Mouse (Mus musculus) embryonic facial prominence, embryonic 10.5 days (tissue): ENCODE measurements around the gene Cdc20. TPM values are rescaled to one million over a fixed set of nuclear protein-coding genes. Genes with fewer than 3 reads are reported as not detected.

Source experiments
- DNase-seq: peaks from one replicate; pipeline ENCODE4 v3.0.0-alpha.2; 2017; ENCODE audit warnings: low spot score
- H3K27ac ChIP-seq: fragments of 300-500 bp; sonication (generic); replicated peaks from 2 replicates; pipeline ENCODE4 v1.5.1; 2016; ENCODE audit warnings: mild to moderate bottlenecking
- H3K27me3 ChIP-seq: fragments of 300-500 bp; sonication (generic); replicated peaks from 2 replicates; pipeline ENCODE4 v1.6.1; 2016; ENCODE audit warnings: low read depth, mild to moderate bottlenecking; ENCODE audit not compliant: poor library complexity, severe bottlenecking
- H3K36me3 ChIP-seq: fragments of 300-500 bp; sonication (generic); replicated peaks from 2 replicates; pipeline ENCODE4 v1.6.1; 2016; ENCODE audit warnings: mild to moderate bottlenecking, moderate library complexity
- H3K4me1 ChIP-seq: fragments of 300-500 bp; sonication (generic); 2 replicates; pipeline ENCODE4 v1.6.1; 2016
- H3K4me3 ChIP-seq: fragments of 300-500 bp; sonication (generic); 2 replicates; pipeline ENCODE4 v1.5.1; 2016; ENCODE audit warnings: mild to moderate bottlenecking, moderate library complexity
- H3K9me3 ChIP-seq: fragments of 300-500 bp; sonication (generic); 2 replicates; pipeline ENCODE4 v1.6.1; 2016; ENCODE audit warnings: mild to moderate bottlenecking
- WGBS: fragments of 180-500 bp; shearing (Covaris S2); methylation state at CpG from one replicate; pipeline ENCODE4 v1.1.7; 2016; 5-methylcytosine and 5-hydroxymethylcytosine counted together
- polyA plus RNA-seq: library from polyadenylated mRNA; unstranded; fragments of >200 nt; fragmentation: Nextera tagmentation; extraction: Ambion mirVana; gene quantifications from 2 replicates; pipeline ENCODE4 v1.2.1, GENCODE M21; 2016

Cdc20 gene
- polyA plus RNA-seq, 1 experiment from 2014 or later = 402 TPM

DNA sequence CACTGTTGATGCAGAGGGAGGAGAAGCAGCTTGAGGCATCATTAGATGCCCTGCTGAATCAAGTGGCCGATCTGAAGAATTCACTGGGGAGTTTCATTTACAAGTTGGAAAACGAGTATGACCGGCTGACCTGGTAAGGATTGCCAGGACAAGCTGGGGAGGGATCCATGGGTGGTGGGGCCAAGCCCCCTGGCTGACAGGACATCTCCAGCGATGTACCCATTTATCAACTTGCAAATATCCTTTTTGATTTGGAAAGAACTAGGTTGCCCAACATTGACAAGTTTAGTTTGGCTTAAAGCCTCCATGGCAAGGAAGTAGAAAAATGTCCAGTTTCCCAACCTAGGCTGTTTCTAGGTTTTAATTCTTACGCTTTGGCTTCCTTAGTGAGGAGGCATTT, 26.3 kb downstream of the Cdc20 start:
- no peak for DNase-seq
- H3K4me3 ChIP-seq = no peak overlapping the region
- H3K9me3 ChIP-seq = no peaks in the 10 kb centered on the region
- no peaks in the 10 kb centered on the region for H3K27me3 ChIP-seq
- H3K4me1 ChIP-seq = peaks cover 20% of the 10 kb centered on the region
- H3K27ac ChIP-seq = no peak overlapping the region
- WGBS = 88% methylated on average over 5 of the region's 5 CpGs
- H3K36me3 ChIP-seq = peaks cover 52% of the 10 kb centered on the region

DNA sequence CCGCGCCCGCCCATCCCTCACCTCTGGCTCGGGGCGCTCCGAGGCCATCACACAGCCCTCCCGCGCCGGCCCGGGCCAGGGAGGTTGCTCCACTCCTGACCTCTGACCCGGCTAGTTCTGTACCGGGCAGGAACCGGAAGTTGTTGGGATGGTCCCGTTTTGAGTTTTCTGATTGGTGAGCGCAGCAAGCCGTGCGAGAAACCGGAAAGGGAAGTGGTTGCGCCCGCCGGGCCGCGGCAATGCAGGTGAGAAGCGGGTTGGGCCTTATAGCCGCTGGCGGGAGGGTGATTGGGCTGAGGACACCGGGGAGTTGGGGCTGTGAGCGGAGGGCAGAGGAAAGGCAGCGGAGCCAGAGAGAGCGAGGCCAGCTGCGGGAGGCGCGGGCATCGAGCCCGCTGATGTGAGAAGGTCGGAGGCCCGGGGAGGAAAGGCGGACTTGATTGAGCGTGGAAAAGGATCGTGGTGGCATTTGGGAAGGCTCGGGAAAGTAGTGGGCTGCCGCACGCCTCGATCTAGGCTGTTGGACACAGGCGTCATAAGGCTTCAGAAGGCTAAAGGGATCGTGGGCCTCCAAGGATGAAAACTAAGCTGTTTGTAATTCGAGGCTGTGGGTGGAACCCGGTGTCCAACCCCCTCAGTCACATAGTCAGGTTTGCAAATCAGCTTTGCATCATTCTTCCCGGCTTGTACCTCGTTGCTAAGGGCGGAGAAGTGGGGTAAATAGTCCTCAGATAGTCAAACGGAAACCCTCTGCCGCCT, 27.8 kb downstream of the Cdc20 start, which contains the start of the genes Szt2 and Med8:
Szt2 (minus strand) TSS at position 132 of the 759 bp plus-strand sequence.
Med8 (plus strand) TSS at position 196 of the 759 bp plus-strand sequence.
- Histone ChIP-seq H3K9me3 (no peaks in the 10 kb centered on the region), H3K27me3 (no peaks in the 10 kb centered on the region), H3K4me1 (peaks cover 20% of the 10 kb centered on the region), H3K36me3 (peaks cover 51% of the 10 kb centered on the region), H3K27ac (peak within 1 kb of the TSS; percentile 88), H3K4me3 (peak within 1 kb of the TSS; percentile 99)
- DNase-seq = peak; percentile 93
- under 1% methylated on average over 53 of the region's 53 CpGs for WGBS

DNA sequence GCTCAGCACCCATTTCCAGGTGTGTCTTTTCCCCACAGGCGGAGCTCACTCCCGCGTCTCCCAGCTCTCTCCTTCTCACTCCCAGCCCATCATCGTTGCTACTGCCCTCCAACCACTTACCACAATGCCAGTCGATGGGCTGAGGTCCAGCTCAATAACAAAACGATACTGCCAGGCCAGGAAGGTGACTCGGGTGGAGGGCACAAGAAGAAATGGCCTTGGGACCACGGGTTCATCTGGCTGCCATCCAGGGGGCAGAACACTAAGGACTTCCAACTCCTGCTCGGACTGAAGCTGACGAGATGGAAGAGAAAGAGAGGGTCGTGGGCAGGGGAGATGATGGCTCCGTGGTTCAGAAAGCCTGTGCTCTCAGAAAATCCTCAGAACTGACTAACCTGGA, 34.5 kb downstream of the Cdc20 start:
- H3K36me3 ChIP-seq = peaks cover 75% of the 10 kb centered on the region

DNA sequence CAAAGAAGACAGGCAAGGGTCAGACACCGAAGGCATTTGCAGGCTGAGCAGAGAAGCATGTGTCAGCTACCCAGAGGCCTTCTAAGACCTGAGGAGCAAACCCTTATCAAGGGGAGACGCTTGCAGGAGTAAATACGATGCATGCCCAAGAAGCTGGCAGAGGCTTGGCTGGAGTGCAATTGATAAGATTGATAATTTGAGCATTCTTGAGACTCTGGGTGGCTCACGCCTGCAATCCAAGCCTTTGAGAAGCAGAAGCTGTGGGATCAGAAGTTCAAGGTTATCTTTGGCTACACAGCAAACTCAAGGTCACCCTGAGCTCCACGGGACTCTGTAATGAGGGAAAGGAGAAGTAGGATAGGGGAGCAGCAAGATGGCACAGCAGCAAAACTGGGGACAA, 35.2 kb downstream of the Cdc20 start:
- Histone ChIP-seq H3K27ac (no peak overlapping the region), H3K36me3 (peaks cover 83% of the 10 kb centered on the region), H3K4me1 (no peaks in the 10 kb centered on the region), H3K9me3 (no peaks in the 10 kb centered on the region), H3K4me3 (no peak overlapping the region), H3K27me3 (no peaks in the 10 kb centered on the region)
- 98% methylated on average over 5 of the region's 5 CpGs for WGBS
- no peak for DNase-seq

More for the DNA sequence above, 34.5 kb downstream of the Cdc20 start:
- Histone ChIP-seq H3K4me3 (no peak overlapping the region), H3K9me3 (no peaks in the 10 kb centered on the region), H3K4me1 (no peaks in the 10 kb centered on the region), H3K27me3 (no peaks in the 10 kb centered on the region), H3K27ac (no peak overlapping the region)
- no peak for DNase-seq
- 91% methylated on average over 12 of the region's 12 CpGs for WGBS

DNA sequence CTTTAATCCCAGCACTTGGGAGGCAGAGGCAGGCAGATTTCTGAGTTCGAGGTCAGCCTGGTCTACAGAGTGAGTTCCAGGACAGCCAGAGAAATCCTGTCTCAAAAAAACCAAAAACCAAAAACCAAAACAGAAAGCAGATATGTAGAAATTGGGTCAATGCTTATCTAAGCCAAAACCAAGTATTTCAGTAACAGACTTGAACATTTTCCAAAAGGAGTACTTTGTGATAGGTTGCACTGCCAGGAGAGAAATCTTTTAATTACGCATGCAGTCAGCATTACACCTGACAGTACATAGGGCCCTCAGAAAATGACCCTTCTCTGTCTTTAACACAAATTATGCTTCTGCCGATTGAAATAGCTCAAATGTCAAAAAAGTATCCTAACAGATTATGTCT, 35.7 kb downstream of the Cdc20 start:
- Histone ChIP-seq H3K36me3 (peaks cover 88% of the 10 kb centered on the region), H3K4me1 (no peaks in the 10 kb centered on the region)
- DNase-seq = no peak

DNA sequence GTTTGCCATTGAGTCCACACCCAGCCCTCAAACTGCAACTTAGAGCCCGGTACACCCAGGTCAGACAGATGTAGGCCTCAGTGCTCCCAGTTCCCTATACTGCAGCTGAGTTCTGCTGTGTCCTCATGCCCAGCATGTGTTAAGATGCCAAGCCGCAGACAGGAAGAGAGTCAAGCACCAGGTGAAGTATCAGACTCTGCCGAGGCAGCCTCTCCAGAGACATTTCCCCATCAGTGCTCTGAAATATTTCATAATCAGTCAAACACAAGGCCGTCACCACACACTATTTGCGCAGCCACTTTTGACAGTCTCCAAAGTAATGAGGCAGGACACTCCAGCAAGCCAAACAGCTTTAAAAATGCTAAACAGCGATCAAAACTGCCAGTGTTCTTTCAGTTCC, 38.8 kb downstream of the Cdc20 start:
- H3K27me3 ChIP-seq = no peaks in the 10 kb centered on the region
- DNase-seq = no peak
- H3K27ac ChIP-seq = no peak overlapping the region
- H3K9me3 ChIP-seq = no peaks in the 10 kb centered on the region
- H3K4me3 ChIP-seq = no peak overlapping the region
- H3K36me3 ChIP-seq = peaks cover 98% of the 10 kb centered on the region
- WGBS = 95% methylated on average over 6 of the region's 6 CpGs
- no peaks in the 10 kb centered on the region for H3K4me1 ChIP-seq

More for the DNA sequence above, 35.7 kb downstream of the Cdc20 start:
- 90% methylated on average over 3 of the region's 3 CpGs for WGBS
- Histone ChIP-seq H3K27ac (no peak overlapping the region), H3K4me3 (no peak overlapping the region), H3K27me3 (no peaks in the 10 kb centered on the region), H3K9me3 (no peaks in the 10 kb centered on the region)

DNA sequence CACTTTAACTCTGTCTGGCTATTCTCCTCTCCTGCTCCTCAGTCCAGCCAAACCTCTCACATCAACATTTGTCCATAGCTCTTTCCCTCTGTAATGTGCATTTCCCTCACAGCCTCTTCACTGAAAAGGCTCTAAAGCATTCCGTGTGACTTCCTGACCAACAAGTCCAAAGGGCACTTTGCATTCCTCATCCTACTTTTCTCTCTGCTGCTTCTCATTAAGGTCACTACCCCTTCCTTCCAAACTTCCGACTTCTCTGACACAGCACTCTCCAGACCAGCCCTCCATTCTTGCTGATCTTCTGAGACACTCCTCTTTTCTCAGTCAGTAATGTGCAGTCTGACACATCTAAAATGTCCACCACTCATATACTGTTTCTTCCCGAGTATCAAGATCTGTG, 40.7 kb downstream of the Cdc20 start:
- H3K4me1 ChIP-seq = no peaks in the 10 kb centered on the region
- DNase-seq = no peak
- no peaks in the 10 kb centered on the region for H3K27me3 ChIP-seq
- H3K27ac ChIP-seq = no peak overlapping the region
- no peak overlapping the region for H3K4me3 ChIP-seq
- H3K36me3 ChIP-seq = peaks cover 98% of the 10 kb centered on the region
- 73% methylated on average over 3 of the region's 3 CpGs for WGBS
- H3K9me3 ChIP-seq = no peaks in the 10 kb centered on the region

DNA sequence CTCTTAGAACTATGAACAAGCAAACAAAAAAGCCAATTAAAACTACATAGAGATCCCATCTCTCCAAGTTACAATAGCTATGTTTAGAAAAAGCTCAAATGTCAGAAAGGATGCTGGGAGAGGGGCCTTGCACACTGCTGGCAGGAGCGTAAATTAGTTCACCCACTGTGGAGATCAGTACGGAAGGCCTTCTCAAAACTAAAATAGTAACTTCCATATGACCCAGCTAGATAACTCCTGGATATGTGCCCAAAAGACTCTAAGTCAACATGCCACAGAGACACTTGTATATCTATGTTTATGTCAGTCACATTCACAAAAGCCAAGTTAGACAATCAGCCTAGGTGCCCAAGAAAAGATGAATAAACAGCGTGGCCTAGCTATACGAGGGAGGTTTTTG, 41.9 kb downstream of the Cdc20 start:
- no peaks in the 10 kb centered on the region for H3K4me1 ChIP-seq
- no peak overlapping the region for H3K4me3 ChIP-seq
- H3K27me3 ChIP-seq = no peaks in the 10 kb centered on the region
- H3K36me3 ChIP-seq = peaks cover 99% of the 10 kb centered on the region
- 91% methylated on average over 4 of the region's 4 CpGs for WGBS
- no peaks in the 10 kb centered on the region for H3K9me3 ChIP-seq
- H3K27ac ChIP-seq = no peak overlapping the region
- no peak for DNase-seq

DNA sequence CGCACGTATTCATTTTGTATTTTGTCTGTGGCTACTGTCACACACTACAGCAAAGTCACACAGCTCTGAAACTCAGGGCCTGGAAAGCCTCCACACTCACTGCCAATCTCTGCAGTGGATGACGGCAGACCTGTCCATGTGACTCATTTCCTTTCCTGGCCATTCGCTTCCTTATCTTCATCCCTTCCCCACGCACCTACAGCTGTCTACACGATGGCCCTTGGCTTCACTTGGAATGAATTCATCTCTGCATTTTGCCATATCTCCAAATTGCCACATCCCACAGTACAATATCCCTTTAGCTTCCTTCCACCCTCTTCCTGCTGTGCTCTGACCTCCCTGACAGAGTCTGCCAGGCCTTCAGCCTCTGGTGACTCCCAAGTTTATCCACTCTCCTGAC, 42.6 kb downstream of the Cdc20 start:
- 95% methylated on average over 6 of the region's 6 CpGs for WGBS
- Histone ChIP-seq H3K36me3 (peaks cover 99% of the 10 kb centered on the region), H3K4me1 (no peaks in the 10 kb centered on the region), H3K27ac (no peak overlapping the region), H3K4me3 (no peak overlapping the region), H3K27me3 (no peaks in the 10 kb centered on the region), H3K9me3 (no peaks in the 10 kb centered on the region)
- no peak for DNase-seq

DNA sequence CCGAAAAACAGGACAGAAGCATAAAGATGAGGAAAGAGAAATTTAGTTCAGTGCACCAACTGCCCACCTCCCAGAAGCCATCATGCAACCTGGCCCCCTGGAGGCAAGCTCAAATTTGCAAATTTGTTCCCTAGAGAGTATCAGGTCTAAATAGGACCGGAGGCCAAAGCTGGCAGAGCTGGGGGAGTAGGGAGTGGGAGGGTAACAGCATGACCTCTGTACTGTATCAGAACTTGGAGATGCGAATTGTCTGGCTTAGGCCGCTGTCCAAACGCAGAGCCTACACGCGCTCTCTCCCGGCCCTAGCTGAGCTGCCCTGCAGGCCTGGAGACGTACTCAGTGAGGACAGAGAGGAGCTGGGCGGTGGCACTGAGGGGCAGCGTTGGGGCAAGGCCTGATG, 47.0 kb downstream of the Cdc20 start:
- no peaks in the 10 kb centered on the region for H3K9me3 ChIP-seq
- H3K27ac ChIP-seq = no peak overlapping the region
- peaks cover 100% of the 10 kb centered on the region for H3K36me3 ChIP-seq
- no peaks in the 10 kb centered on the region for H3K27me3 ChIP-seq
- no peaks in the 10 kb centered on the region for H3K4me1 ChIP-seq
- DNase-seq = no peak
- no peak overlapping the region for H3K4me3 ChIP-seq
- 93% methylated on average over 11 of the region's 11 CpGs for WGBS

DNA sequence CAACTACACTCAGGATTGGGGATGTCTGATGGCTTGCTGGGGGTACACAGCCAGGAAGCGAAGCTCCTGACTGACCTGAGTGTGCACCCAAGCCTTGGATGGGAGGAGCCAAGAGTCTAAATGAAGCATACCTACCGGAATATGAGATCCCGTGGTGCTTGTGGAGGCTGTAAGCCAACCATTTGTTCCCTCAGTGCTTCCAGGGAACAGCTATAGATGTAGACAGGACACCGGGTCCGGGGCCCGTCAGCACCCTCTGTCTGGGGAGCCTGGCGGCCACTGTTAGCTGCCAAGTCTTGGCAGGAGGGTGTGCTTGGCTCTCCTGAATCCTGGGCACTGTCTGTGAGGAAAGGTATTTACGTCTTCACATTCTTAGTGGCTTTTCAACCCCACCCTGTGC, 49.8 kb downstream of the Cdc20 start:
- WGBS = 93% methylated on average over 8 of the region's 8 CpGs
- peaks cover 100% of the 10 kb centered on the region for H3K36me3 ChIP-seq

DNA sequence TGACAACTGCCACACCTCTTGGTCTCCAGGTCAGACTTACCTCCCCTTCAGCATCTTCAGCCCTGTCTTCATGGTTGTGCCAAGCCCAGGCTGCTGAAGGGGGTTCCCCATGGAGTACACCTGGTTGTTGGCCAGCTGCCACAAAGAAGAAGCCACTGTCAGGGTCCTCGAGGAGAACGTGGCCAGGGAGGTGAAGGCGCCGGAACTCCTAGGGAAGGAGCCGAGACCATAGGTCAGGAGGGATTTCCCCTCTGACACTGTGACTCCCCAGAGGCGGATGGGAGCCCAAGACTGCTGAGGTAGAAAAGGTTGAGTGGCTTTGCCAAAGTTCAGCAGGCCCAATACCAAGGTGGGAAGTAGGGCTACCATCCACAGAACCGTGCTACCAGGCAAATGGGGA, 53.9 kb downstream of the Cdc20 start:
- no peaks in the 10 kb centered on the region for H3K27me3 ChIP-seq
- WGBS = 92% methylated on average over 7 of the region's 7 CpGs
- no peaks in the 10 kb centered on the region for H3K9me3 ChIP-seq
- no peak overlapping the region for H3K4me3 ChIP-seq
- no peak overlapping the region for H3K27ac ChIP-seq
- DNase-seq = no peak
- peaks cover 99% of the 10 kb centered on the region for H3K36me3 ChIP-seq
- no peaks in the 10 kb centered on the region for H3K4me1 ChIP-seq

More for the DNA sequence above, 49.8 kb downstream of the Cdc20 start:
- no peak overlapping the region for H3K4me3 ChIP-seq
- H3K27ac ChIP-seq = no peak overlapping the region
- no peak for DNase-seq
- no peaks in the 10 kb centered on the region for H3K9me3 ChIP-seq
- no peaks in the 10 kb centered on the region for H3K27me3 ChIP-seq
- no peaks in the 10 kb centered on the region for H3K4me1 ChIP-seq
